Mouse (Mus musculus) heart, embryonic 12.5 days (tissue): ENCODE measurements around the gene E4f1. TPM values are rescaled to one million over a fixed set of nuclear protein-coding genes. Genes with fewer than 3 reads are reported as not detected.

Experiments used
- ATAC-seq: fragments of 200-750 bp; cut with Nextera tagmentation; 2 replicates; pipeline ENCODE4 v1.8.0; 2017; ENCODE audit warnings: moderate TSS enrichment, moderate library complexity; ENCODE audit not compliant: insufficient number of reproducible peaks, low FRiP score
- H3K27ac ChIP-seq: fragments of 300-500 bp; sonication (generic); 2 replicates; pipeline ENCODE4 v1.5.1; 2016; ENCODE audit warnings: mild to moderate bottlenecking, moderate library complexity; ENCODE audit not compliant: poor library complexity, severe bottlenecking
- H3K27me3 ChIP-seq: fragments of 300-500 bp; sonication (generic); replicated peaks from 2 replicates; pipeline ENCODE4 v1.6.1; 2016; ENCODE audit warnings: mild to moderate bottlenecking, moderate library complexity
- H3K36me3 ChIP-seq: fragments of 300-500 bp; sonication (generic); 2 replicates; pipeline ENCODE4 v1.6.1; 2016; ENCODE audit warnings: mild to moderate bottlenecking, moderate library complexity
- H3K4me1 ChIP-seq: fragments of 300-500 bp; sonication (generic); replicated peaks from 2 replicates; pipeline ENCODE4 v1.6.1; 2016; ENCODE audit warnings: mild to moderate bottlenecking
- H3K4me2 ChIP-seq: fragments of 300-500 bp; sonication (generic); 2 replicates; pipeline ENCODE4 v1.6.1; 2016; ENCODE audit warnings: mild to moderate bottlenecking, moderate library complexity
- H3K4me3 ChIP-seq: fragments of 300-500 bp; sonication (generic); 2 replicates; pipeline ENCODE4 v1.5.1; 2016; ENCODE audit warnings: mild to moderate bottlenecking
- H3K9ac ChIP-seq: fragments of 300-500 bp; sonication (generic); 2 replicates; pipeline ENCODE4 v1.6.1; 2016; ENCODE audit warnings: mild to moderate bottlenecking, moderate library complexity
- H3K9me3 ChIP-seq: fragments of 300-500 bp; sonication (generic); replicated peaks from 2 replicates; pipeline ENCODE4 v1.6.1; 2016; ENCODE audit warnings: mild to moderate bottlenecking, moderate library complexity
- WGBS: fragments of 180-500 bp; shearing (Covaris S2); methylation state at CpG from one replicate; pipeline ENCODE4 v1.1.7; 2016; 5-methylcytosine and 5-hydroxymethylcytosine counted together
- polyA plus RNA-seq: library from polyadenylated mRNA; unstranded; fragments of >200 nt; fragmentation: Nextera tagmentation; extraction: Ambion mirVana; gene quantifications from 2 replicates; pipeline ENCODE4 v1.2.1, GENCODE M21; 2016

E4f1 gene
- polyA plus RNA-seq, 1 experiment from 2014 or later, result 22.5 TPM

- Histone ChIP-seq H3K9ac (peak overlapping the region; percentile 69), H3K4me1 (peaks cover 39% of the 10 kb centered on the region), H3K4me2 (peak overlapping the region; percentile 99), H3K4me3 (peak overlapping the region; percentile 98), H3K27ac (peak overlapping the region; percentile 92), H3K9me3 (no peaks in the 10 kb centered on the region), H3K36me3 (peaks cover 52% of the 10 kb centered on the region), H3K27me3 (no peaks in the 10 kb centered on the region)
- ATAC-seq, result peak; percentile 40
- WGBS, result 26% methylated on average over 22 of the region's 22 CpGs
These were observed 56.4 kb downstream of the E4f1 start for GRCm38 (mm10) chr17:24413557-24414211.

GRCm38 (mm10) chr17:24407116-24407803 is 62.9 kb downstream of the E4f1 start:
- Histone ChIP-seq H3K27ac (no peak overlapping the region), H3K36me3 (peaks cover 71% of the 10 kb centered on the region), H3K4me1 (no peaks in the 10 kb centered on the region), H3K4me2 (no peak overlapping the region), H3K9ac (no peak overlapping the region), H3K27me3 (no peaks in the 10 kb centered on the region), H3K4me3 (no peak overlapping the region), H3K9me3 (no peaks in the 10 kb centered on the region)
- no peak for ATAC-seq
- 85% methylated on average over 12 of the region's 12 CpGs for WGBS

GRCm38 (mm10) chr17:24402371-24402770 is 67.7 kb downstream of the E4f1 start:
- WGBS, result 79% methylated on average over 3 of the region's 3 CpGs
- no peaks in the 10 kb centered on the region for H3K9me3 ChIP-seq

GRCm38 (mm10) chr17:24394456-24394855 is 75.7 kb downstream of the E4f1 start:
- WGBS, result 86% methylated on average over 7 of the region's 7 CpGs
- ATAC-seq, result no peak
- Histone ChIP-seq H3K36me3 (peaks cover 12% of the 10 kb centered on the region), H3K4me1 (no peaks in the 10 kb centered on the region), H3K4me2 (no peak overlapping the region), H3K9me3 (no peaks in the 10 kb centered on the region), H3K27me3 (no peaks in the 10 kb centered on the region), H3K27ac (no peak overlapping the region), H3K4me3 (no peak overlapping the region), H3K9ac (no peak overlapping the region)

More at GRCm38 (mm10) chr17:24402371-24402770, 67.7 kb downstream of the E4f1 start:
- Histone ChIP-seq H3K27me3 (no peaks in the 10 kb centered on the region), H3K36me3 (peaks cover 48% of the 10 kb centered on the region), H3K27ac (no peak overlapping the region), H3K4me1 (no peaks in the 10 kb centered on the region), H3K4me2 (no peak overlapping the region), H3K9ac (no peak overlapping the region), H3K4me3 (no peak overlapping the region)
- ATAC-seq, result no peak

Other genes starting within 250 kb of the E4f1 start
- 6.0 and 7.5 TPM in 2 replicates for gene Tedc2, start 249.5 kb downstream of the E4f1 start, polyA plus RNA-seq
- 49.4 and 55.8 TPM in 2 replicates for gene Ccnf, start 218.8 kb downstream of the E4f1 start, polyA plus RNA-seq
- not detected in 2 replicates for gene Abca17, start 119.2 kb downstream of the E4f1 start, polyA plus RNA-seq
- 9.4 and 9.7 TPM in 2 replicates for gene Abca3, start 118.4 kb downstream of the E4f1 start, polyA plus RNA-seq
- gene Rnps1, start 55.7 kb downstream of the E4f1 start, polyA plus RNA-seq, result 246 and 247 TPM in 2 replicates
- gene Eci1, start 43.7 kb downstream of the E4f1 start, polyA plus RNA-seq, result 209 and 215 TPM in 2 replicates
- 2.3 and 2.4 TPM in 2 replicates for gene Dnase1l2, start 27.2 kb downstream of the E4f1 start, polyA plus RNA-seq
- gene Pgp, start 79 bp upstream of the E4f1 start, polyA plus RNA-seq, result 71.9 and 73.7 TPM in 2 replicates
- gene Bricd5, start 3.6 kb upstream of the E4f1 start, polyA plus RNA-seq, result not detected in 2 replicates
- 17.8 and 20.5 TPM in 2 replicates for gene Mlst8, start 8.8 kb upstream of the E4f1 start, polyA plus RNA-seq
- 0.64 and 0.77 TPM in 2 replicates for gene Caskin1, start 18.3 kb upstream of the E4f1 start, polyA plus RNA-seq
- 71.8 and 81.4 TPM in 2 replicates for gene Traf7, start 57.6 kb upstream of the E4f1 start, polyA plus RNA-seq
- gene Rab26, start 63.9 kb upstream of the E4f1 start, polyA plus RNA-seq, result 1.2 TPM in 2 replicates
- gene Pkd1, start 79.5 kb upstream of the E4f1 start, polyA plus RNA-seq, result 18.1 and 18.9 TPM in 2 replicates
- gene Tsc2, start 162.3 kb upstream of the E4f1 start, polyA plus RNA-seq, result 66.5 and 74.6 TPM in 2 replicates
- 7.8 and 8.3 TPM in 2 replicates for gene Nthl1, start 162.4 kb upstream of the E4f1 start, polyA plus RNA-seq
- 56.6 and 59.7 TPM in 2 replicates for gene Slc9a3r2, start 180.0 kb upstream of the E4f1 start, polyA plus RNA-seq
- not detected in 2 replicates for gene Npw, start 188.1 kb upstream of the E4f1 start, polyA plus RNA-seq
- 20.1 and 21.2 TPM in 2 replicates for gene Zfp598, start 199.4 kb upstream of the E4f1 start, polyA plus RNA-seq
- 0.68 and 1.0 TPM in 2 replicates for gene Syngr3, start 219.6 kb upstream of the E4f1 start, polyA plus RNA-seq
- 34.0 and 37.8 TPM in 2 replicates for gene Gfer, start 225.8 kb upstream of the E4f1 start, polyA plus RNA-seq
- 1.3 and 1.8 TPM in 2 replicates for gene Noxo1, start 225.9 kb upstream of the E4f1 start, polyA plus RNA-seq
- 45.9 and 49.5 TPM in 2 replicates for gene Tbl3, start 237.3 kb upstream of the E4f1 start, polyA plus RNA-seq
- gene Rnf151, start 247.8 kb upstream of the E4f1 start, polyA plus RNA-seq, result not detected in 2 replicates
- gene Rps2, start 247.8 kb upstream of the E4f1 start, polyA plus RNA-seq, result 810 and 828 TPM in 2 replicates